Mouse (Mus musculus): Measurements from ENCODE around the gene Syde1. TPM values are rescaled to one million over a fixed set of nuclear protein-coding genes. Genes with fewer than 3 reads are reported as not detected.

Syde1 gene
- polyA plus RNA-seq, 1 experiment, result 19.8 TPM

DNA sequence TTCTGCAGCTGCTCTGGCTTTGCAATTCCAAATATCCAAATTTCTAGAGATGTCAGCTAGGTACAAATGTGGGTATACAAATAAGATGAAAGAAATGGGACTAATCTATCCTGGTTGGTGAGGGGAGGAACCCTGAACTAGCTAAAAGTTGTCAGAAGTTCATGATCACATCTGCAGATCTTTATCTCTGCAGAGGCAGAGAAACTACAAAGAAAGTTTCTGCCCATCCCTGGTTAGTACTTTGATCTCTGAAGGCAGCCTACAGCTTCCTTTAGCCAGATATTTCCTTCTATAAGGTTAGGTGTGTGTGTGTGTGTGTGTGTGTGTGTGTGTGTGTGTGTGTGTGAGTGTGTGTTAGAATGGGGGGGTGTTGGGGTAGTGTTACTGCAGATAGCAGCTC is 2.8 kb upstream of the Syde1 start:
- H3K27ac ChIP-seq (ENCODE audit: insufficient read depth, low read length), result no peak overlapping the region
- peaks cover 3% of the 10 kb centered on the region; the same call in 1 of the 2 replicates for H3K4me1 ChIP-seq (ENCODE audit: control insufficient read depth, insufficient read depth, low read length)
- H3K27me3 ChIP-seq (ENCODE audit: control insufficient read depth, insufficient read depth, low read length), result no peaks in the 10 kb centered on the region; the same call in 1 of the 2 replicates
- DNase-seq, result no peak
- H3K4me3 ChIP-seq (replicated peaks; ENCODE audit: insufficient read depth, low read depth, low read length), result no peak overlapping the region
- TF ChIP-seq CTCF (IDR thresholded peaks at IDR 0.05; ENCODE audit: borderline replicate concordance, insufficient read depth, low read depth, low read length) (no peak), POLR2A (IDR thresholded peaks at IDR 0.05; ENCODE audit: borderline replicate concordance, insufficient read depth, low read length) (no peak)

DNA sequence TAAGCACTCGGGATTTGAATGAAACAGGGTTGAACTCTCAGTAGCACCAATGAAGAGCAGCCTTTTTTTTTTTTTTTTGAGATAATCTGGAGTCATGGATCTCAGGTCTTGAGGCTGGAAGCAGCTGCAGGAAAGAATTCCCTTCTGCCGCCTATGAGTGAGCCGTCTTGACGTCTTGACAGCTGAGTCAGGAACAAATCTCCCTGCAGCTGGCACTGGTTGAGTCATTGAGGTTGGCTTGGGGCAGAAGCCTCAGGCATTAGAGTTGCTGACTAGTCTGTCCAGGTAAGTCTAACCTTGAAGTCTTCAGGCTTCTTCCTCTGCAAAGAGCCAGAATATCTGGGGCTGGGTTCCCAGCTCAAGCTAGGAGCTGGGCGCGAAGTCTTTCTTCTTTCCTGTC is 2.4 kb upstream of the Syde1 start:
- Histone ChIP-seq H3K27ac (ENCODE audit: insufficient read depth, low read length) (no peak overlapping the region), H3K4me1 (ENCODE audit: control insufficient read depth, insufficient read depth, low read length) (peaks cover 3% of the 10 kb centered on the region; the same call in 1 of the 2 replicates), H3K4me3 (replicated peaks; ENCODE audit: insufficient read depth, low read depth, low read length) (no peak overlapping the region), H3K27me3 (ENCODE audit: control insufficient read depth, insufficient read depth, low read length) (no peaks in the 10 kb centered on the region; the same call in 1 of the 2 replicates)
- TF ChIP-seq POLR2A (IDR thresholded peaks at IDR 0.05; ENCODE audit: borderline replicate concordance, insufficient read depth, low read length) (no peak), CTCF (IDR thresholded peaks at IDR 0.05; ENCODE audit: borderline replicate concordance, insufficient read depth, low read depth, low read length) (no peak)
- DNase-seq, result no peak
- WGBS, result 80% methylated on average over 6 of the region's 6 CpGs

DNA sequence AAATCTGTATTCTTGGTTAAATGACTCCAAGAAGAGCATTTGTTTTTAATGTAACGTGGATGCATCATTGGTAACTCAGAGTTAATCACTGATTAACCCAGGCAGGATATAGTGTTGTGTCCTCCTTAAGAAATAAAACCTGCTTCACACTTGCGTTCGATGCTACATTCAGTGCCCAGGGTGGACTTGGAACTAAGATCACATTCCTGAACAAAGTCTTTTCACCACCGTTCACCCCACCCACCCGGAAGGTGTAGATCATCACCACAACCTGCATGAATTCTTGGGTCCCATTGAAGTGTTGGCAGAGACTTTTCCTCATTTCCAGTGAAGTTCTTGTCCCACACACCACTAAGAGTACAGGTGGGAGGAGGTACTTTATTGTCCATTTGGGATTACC is 2.0 kb upstream of the Syde1 start:
- Histone ChIP-seq H3K4me1 (ENCODE audit: control insufficient read depth, insufficient read depth, low read length) (peaks cover 3% of the 10 kb centered on the region; the same call in 1 of the 2 replicates), H3K27me3 (ENCODE audit: control insufficient read depth, insufficient read depth, low read length) (no peaks in the 10 kb centered on the region; the same call in 1 of the 2 replicates), H3K27ac (ENCODE audit: insufficient read depth, low read length) (no peak overlapping the region), H3K4me3 (replicated peaks; ENCODE audit: insufficient read depth, low read depth, low read length) (no peak overlapping the region)
- 92% methylated on average over 5 of the region's 5 CpGs for WGBS
- TF ChIP-seq POLR2A (IDR thresholded peaks at IDR 0.05; ENCODE audit: borderline replicate concordance, insufficient read depth, low read length) (no peak), CTCF (IDR thresholded peaks at IDR 0.05; ENCODE audit: borderline replicate concordance, insufficient read depth, low read depth, low read length) (no peak)
- DNase-seq, result no peak

DNA sequence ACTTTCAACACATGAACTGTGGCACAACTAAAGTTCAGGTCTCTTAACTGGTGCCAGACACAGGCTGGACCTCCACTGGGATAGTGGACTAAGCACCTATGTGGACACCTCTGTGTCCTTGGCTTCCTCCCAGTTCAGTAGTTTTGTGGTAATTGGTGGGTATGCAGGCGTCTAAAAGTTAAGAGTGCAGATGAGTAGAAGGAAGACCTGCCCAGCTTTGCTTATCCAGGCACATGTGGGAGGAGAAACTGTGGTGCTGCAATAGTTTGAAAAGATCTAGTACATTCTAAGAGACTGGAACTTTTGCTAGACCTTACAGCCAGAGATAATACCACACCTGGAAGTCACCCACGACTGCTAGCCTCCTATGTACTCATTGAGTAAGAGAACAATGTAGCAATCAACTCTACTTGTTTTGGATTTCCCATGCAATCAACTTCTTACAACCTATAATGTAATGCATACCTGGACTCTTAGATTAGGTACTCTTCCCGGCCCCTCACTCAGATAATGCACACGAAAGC is 1.2 kb upstream of the Syde1 start:
- Histone ChIP-seq H3K4me3 (replicated peaks; ENCODE audit: insufficient read depth, low read depth, low read length) (no peak overlapping the region), H3K4me1 (ENCODE audit: control insufficient read depth, insufficient read depth, low read length) (peaks cover 3% of the 10 kb centered on the region; the same call in 1 of the 2 replicates), H3K27ac (ENCODE audit: insufficient read depth, low read length) (no peak overlapping the region), H3K27me3 (ENCODE audit: control insufficient read depth, insufficient read depth, low read length) (no peaks in the 10 kb centered on the region; the same call in 1 of the 2 replicates)
- DNase-seq, result no peak
- no peak for TF ChIP-seq CTCF (IDR thresholded peaks at IDR 0.05; ENCODE audit: borderline replicate concordance, insufficient read depth, low read depth, low read length)
- TF ChIP-seq POLR2A (IDR thresholded peaks at IDR 0.05; ENCODE audit: borderline replicate concordance, insufficient read depth, low read length), result no peak
- WGBS, result 95% methylated on average over 4 of the region's 4 CpGs

DNA sequence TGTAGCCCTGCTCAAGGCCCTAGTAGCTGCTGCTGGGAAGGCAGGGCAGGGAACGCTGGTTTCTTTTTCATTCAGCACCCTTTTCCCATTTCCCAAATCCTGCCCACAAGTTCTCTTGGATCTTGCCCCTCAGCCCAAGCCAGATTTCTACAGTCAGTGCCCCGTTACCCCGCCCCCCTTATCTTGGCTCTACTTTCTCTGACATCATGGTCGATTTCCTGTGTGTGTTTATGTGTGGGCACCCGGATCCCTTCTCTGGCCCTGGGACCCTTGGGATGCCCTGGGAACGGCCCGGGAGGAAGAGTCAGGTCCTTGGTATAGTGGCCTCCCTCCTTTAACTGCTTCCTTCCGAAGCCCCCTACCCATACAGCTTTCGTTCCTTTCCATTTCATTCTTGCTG is 1.0 kb downstream of the Syde1 start:
- H3K4me3 ChIP-seq (replicated peaks; ENCODE audit: insufficient read depth, low read depth, low read length), result peak overlapping the region; percentile 68
- DNase-seq, result no peak
- TF ChIP-seq POLR2A (IDR thresholded peaks at IDR 0.05; ENCODE audit: borderline replicate concordance, insufficient read depth, low read length), result no peak
- TF ChIP-seq CTCF (IDR thresholded peaks at IDR 0.05; ENCODE audit: borderline replicate concordance, insufficient read depth, low read depth, low read length), result no peak
- WGBS, result 30% methylated on average over 9 of the region's 9 CpGs
- H3K4me1 ChIP-seq (ENCODE audit: control insufficient read depth, insufficient read depth, low read length), result peaks cover 10% of the 10 kb centered on the region
- no peak overlapping the region for H3K27ac ChIP-seq (ENCODE audit: insufficient read depth, low read length)
- no peaks in the 10 kb centered on the region; the same call in 1 of the 2 replicates for H3K27me3 ChIP-seq (ENCODE audit: control insufficient read depth, insufficient read depth, low read length)

DNA sequence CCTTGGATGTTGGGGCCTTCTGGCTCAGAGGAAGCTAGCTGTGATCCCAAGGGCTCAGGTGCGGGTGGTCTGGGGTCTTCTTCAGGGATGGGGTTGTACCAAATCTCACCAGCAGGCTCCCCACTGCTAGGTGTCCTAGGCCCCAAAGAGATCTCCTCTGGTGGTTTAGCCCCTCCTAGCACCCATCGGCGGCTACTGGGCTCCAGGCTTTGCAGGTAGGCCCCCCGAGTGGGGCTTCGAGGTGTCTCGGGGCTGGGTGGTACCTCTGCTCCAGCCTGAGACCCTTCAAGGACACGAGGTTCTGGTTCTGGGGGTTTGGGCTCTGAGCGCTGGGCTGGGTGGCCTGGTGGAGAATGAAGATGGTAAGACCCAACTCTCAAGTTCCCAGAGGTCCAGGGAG is 1.9 kb downstream of the Syde1 start:
- H3K27ac ChIP-seq (ENCODE audit: insufficient read depth, low read length), result no peak overlapping the region
- WGBS, result 96% methylated on average over 8 of the region's 8 CpGs
- H3K4me1 ChIP-seq (ENCODE audit: control insufficient read depth, insufficient read depth, low read length), result peaks cover 10% of the 10 kb centered on the region
- no peak overlapping the region for H3K4me3 ChIP-seq (replicated peaks; ENCODE audit: insufficient read depth, low read depth, low read length)
- H3K27me3 ChIP-seq (ENCODE audit: control insufficient read depth, insufficient read depth, low read length), result no peaks in the 10 kb centered on the region; the same call in 1 of the 2 replicates
- no peak for DNase-seq
- TF ChIP-seq CTCF (IDR thresholded peaks at IDR 0.05; ENCODE audit: borderline replicate concordance, insufficient read depth, low read depth, low read length), result no peak
- TF ChIP-seq POLR2A (IDR thresholded peaks at IDR 0.05; ENCODE audit: borderline replicate concordance, insufficient read depth, low read length), result no peak

DNA sequence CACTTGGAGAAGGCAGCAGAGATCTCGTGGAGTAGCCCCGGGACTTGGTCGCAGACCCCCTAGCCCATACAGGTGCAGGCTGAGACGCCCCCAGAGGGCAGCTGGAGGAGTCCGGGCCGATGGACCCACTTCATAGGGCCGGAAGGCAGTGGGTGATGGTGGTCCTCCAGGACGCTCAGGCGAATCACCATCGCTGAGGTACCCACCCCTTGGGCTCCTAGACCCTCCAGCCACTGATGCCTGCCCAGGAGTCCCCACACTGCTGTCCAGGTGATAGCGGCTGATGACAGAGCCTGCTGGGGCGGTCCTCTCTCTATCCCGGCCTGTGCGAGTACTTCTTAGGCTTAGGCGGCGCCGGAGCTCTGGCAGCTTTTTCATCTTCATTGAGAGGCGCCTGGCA is 2.5 kb downstream of the Syde1 start:
- no peak overlapping the region for H3K4me3 ChIP-seq (replicated peaks; ENCODE audit: insufficient read depth, low read depth, low read length)
- H3K27ac ChIP-seq (ENCODE audit: insufficient read depth, low read length), result no peak overlapping the region
- TF ChIP-seq CTCF (IDR thresholded peaks at IDR 0.05; ENCODE audit: borderline replicate concordance, insufficient read depth, low read depth, low read length), result no peak
- no peak for TF ChIP-seq POLR2A (IDR thresholded peaks at IDR 0.05; ENCODE audit: borderline replicate concordance, insufficient read depth, low read length)
- H3K27me3 ChIP-seq (ENCODE audit: control insufficient read depth, insufficient read depth, low read length), result no peaks in the 10 kb centered on the region; the same call in 1 of the 2 replicates
- no peak for DNase-seq
- H3K4me1 ChIP-seq (ENCODE audit: control insufficient read depth, insufficient read depth, low read length), result peaks cover 10% of the 10 kb centered on the region
- WGBS, result 96% methylated on average over 18 of the region's 18 CpGs

DNA sequence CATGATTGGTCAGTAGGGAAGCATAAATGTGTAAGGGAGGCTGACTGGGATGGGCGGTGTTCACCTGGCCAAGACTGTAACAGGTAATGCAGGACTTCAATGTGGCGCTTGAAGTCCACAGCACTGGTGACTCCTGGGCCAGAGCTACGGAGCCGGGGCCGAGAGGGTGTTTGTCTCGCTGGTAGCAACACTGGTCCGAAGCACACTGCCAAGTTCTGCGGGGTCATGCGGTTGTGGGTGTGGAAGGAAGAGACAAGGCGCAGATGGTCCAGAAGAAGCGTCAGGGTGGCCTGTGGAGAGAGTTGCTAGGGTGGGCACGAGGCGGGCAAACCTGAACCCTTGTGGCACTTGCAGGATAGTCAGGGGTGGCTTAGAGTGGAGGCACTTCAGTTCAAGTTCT is 5.7 kb downstream of the Syde1 start:
- peaks cover 15% of the 10 kb centered on the region for H3K4me1 ChIP-seq (ENCODE audit: control insufficient read depth, insufficient read depth, low read length)
- TF ChIP-seq CTCF (IDR thresholded peaks at IDR 0.05; ENCODE audit: borderline replicate concordance, insufficient read depth, low read depth, low read length), result no peak
- TF ChIP-seq POLR2A (IDR thresholded peaks at IDR 0.05; ENCODE audit: borderline replicate concordance, insufficient read depth, low read length), result no peak
- no peak overlapping the region for H3K4me3 ChIP-seq (replicated peaks; ENCODE audit: insufficient read depth, low read depth, low read length)
- no peak overlapping the region for H3K27ac ChIP-seq (ENCODE audit: insufficient read depth, low read length)
- 32% methylated on average over 13 of the region's 13 CpGs for WGBS
- no peaks in the 10 kb centered on the region for H3K27me3 ChIP-seq (ENCODE audit: control insufficient read depth, insufficient read depth, low read length)
- no peak for DNase-seq
